Mouse (Mus musculus): ENCODE results near the gene Mad2l2. TPM values are rescaled to one million over a fixed set of nuclear protein-coding genes. Genes with fewer than 3 reads are reported as not detected.
"Not testable (repeated sequence)": the region's sequence is repeated elsewhere in the genome, so short reads cannot be mapped to it uniquely, and the experiment has no call there.

Mad2l2 gene
- total and polyA plus RNA-seq, 2 experiments from 2014 or later, result 56.5 to 102 TPM

DNA sequence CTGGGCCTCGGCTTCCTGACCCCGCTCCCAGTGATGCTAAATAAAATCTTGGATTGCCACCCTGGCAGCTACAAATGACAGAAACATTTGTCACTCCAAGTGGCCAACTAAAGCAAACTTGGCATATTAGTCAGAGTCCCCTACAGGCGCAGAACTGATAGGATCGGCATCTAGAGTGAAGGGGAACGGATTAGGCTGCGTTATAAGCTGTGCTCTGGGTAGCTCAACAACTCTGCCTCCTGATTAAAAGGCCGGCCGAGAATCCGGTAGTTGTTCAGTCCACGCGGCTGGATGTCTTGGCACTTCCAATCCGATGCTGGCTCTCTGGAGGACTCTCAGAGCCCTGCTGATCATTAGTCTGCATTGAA, 44.3 kb downstream of the Mad2l2 start:
- Histone ChIP-seq H3K4me2 (ENCODE audit: low read depth, low read length) (peak overlapping the region; percentile 46), H3K27ac (0 out of 2 replicates have a peak overlapping the region, but pooled peaks have one; percentile 51), H3K9me3 (ENCODE audit: low read length) (no peaks in the 10 kb centered on the region), H3K27me3 (ENCODE audit: insufficient read depth, low read length) (peaks cover 4% of the 10 kb centered on the region; the same call in 1 of the 2 replicates), H3K36me3 (ENCODE audit: insufficient read depth, low read length) (no peaks in the 10 kb centered on the region), H3K4me1 (ENCODE audit: insufficient read depth, low read length) (peaks cover 6% of the 10 kb centered on the region; the same call in 1 of the 2 replicates), H3K4me3 (ENCODE audit: low read length) (peak overlapping the region; percentile 26; the same call in 1 of the 2 replicates), H3K9ac (replicated peaks; ENCODE audit: low read length) (peak overlapping the region; percentile 31; the same call in 1 of the 2 replicates)
- peak; percentile 11; the same call in 1 of the 2 replicates for TF ChIP-seq CTCF (IDR thresholded peaks at IDR 0.05; ENCODE audit: low read depth)
- DNase-seq (ENCODE audit: low spot score) (peak; percentile 42), ATAC-seq (no peak)
- WGBS, result 8% methylated on average over 12 of the region's 12 CpGs

- DNase-seq (ENCODE audit: low spot score); H3K27me3 ChIP-seq (ENCODE audit: insufficient read depth, low read length); H3K9ac ChIP-seq (replicated peaks; ENCODE audit: low read length); H3K9me3 ChIP-seq (ENCODE audit: low read length); ATAC-seq; H3K4me2 ChIP-seq (ENCODE audit: low read depth, low read length); H3K27ac ChIP-seq; H3K36me3 ChIP-seq (ENCODE audit: insufficient read depth, low read length); H3K4me1 ChIP-seq (ENCODE audit: insufficient read depth, low read length); H3K4me3 ChIP-seq (ENCODE audit: low read length): not testable (repeated sequence)
- whole genome bisulfite sequencing, result 75% methylated on average over 5 of the region's 6 CpGs
Observed at GRCm38 (mm10) chr4:148176603-148177002, 46.4 kb downstream of the Mad2l2 start.

- Histone ChIP-seq H3K4me3 (ENCODE audit: low read length) (no peak overlapping the region), H3K9ac (replicated peaks; ENCODE audit: low read length) (no peak overlapping the region), H3K27ac (no peak overlapping the region), H3K4me1 (ENCODE audit: insufficient read depth, low read length) (peaks cover 6% of the 10 kb centered on the region; the same call in 1 of the 2 replicates), H3K9me3 (ENCODE audit: low read length) (no peaks in the 10 kb centered on the region), H3K4me2 (ENCODE audit: low read depth, low read length) (no peak overlapping the region), H3K27me3 (ENCODE audit: insufficient read depth, low read length) (peaks cover 4% of the 10 kb centered on the region; the same call in 1 of the 2 replicates), H3K36me3 (ENCODE audit: insufficient read depth, low read length) (no peaks in the 10 kb centered on the region)
- no peak for TF ChIP-seq CTCF (IDR thresholded peaks at IDR 0.05; ENCODE audit: low read depth)
- DNase-seq (ENCODE audit: low spot score) (no peak), ATAC-seq (no peak)
Observed at GRCm38 (mm10) chr4:148177716-148178115, 47.5 kb downstream of the Mad2l2 start.

GRCm38 (mm10) chr4:148181483-148181882, 51.3 kb downstream of the Mad2l2 start:
- Histone ChIP-seq H3K27ac (no peak overlapping the region), H3K27me3 (ENCODE audit: insufficient read depth, low read length) (no peaks in the 10 kb centered on the region), H3K4me3 (ENCODE audit: low read length) (no peak overlapping the region), H3K4me1 (ENCODE audit: insufficient read depth, low read length) (no peaks in the 10 kb centered on the region), H3K9me3 (ENCODE audit: low read length) (no peaks in the 10 kb centered on the region), H3K4me2 (ENCODE audit: low read depth, low read length) (no peak overlapping the region), H3K9ac (replicated peaks; ENCODE audit: low read length) (no peak overlapping the region), H3K36me3 (ENCODE audit: insufficient read depth, low read length) (no peaks in the 10 kb centered on the region)
- DNase-seq (ENCODE audit: low spot score), result no peak
- 86% methylated on average over 12 of the region's 12 CpGs for WGBS
- TF ChIP-seq CTCF (IDR thresholded peaks at IDR 0.05; ENCODE audit: low read depth), result no peak
- no peak for ATAC-seq

GRCm38 (mm10) chr4:148182363-148182762, 52.2 kb downstream of the Mad2l2 start:
- Histone ChIP-seq H3K27me3 (ENCODE audit: insufficient read depth, low read length) (no peaks in the 10 kb centered on the region), H3K27ac (no peak overlapping the region), H3K4me3 (ENCODE audit: low read length) (no peak overlapping the region), H3K9me3 (ENCODE audit: low read length) (no peaks in the 10 kb centered on the region), H3K36me3 (ENCODE audit: insufficient read depth, low read length) (no peaks in the 10 kb centered on the region), H3K9ac (replicated peaks; ENCODE audit: low read length) (no peak overlapping the region), H3K4me2 (ENCODE audit: low read depth, low read length) (no peak overlapping the region), H3K4me1 (ENCODE audit: insufficient read depth, low read length) (no peaks in the 10 kb centered on the region)
- no peak for TF ChIP-seq CTCF (IDR thresholded peaks at IDR 0.05; ENCODE audit: low read depth)
- peak; percentile 37 for DNase-seq (ENCODE audit: low spot score)
- 0 out of 2 replicates have a peak, but pooled peaks have one; percentile 41 for ATAC-seq
- WGBS, result 35% methylated on average over 8 of the region's 8 CpGs

- Histone ChIP-seq H3K9me3 (ENCODE audit: low read length) (no peaks in the 10 kb centered on the region), H3K36me3 (ENCODE audit: insufficient read depth, low read length) (no peaks in the 10 kb centered on the region), H3K9ac (replicated peaks; ENCODE audit: low read length) (no peak overlapping the region), H3K4me3 (ENCODE audit: low read length) (no peak overlapping the region), H3K4me1 (ENCODE audit: insufficient read depth, low read length) (no peaks in the 10 kb centered on the region), H3K27me3 (ENCODE audit: insufficient read depth, low read length) (no peaks in the 10 kb centered on the region), H3K27ac (no peak overlapping the region), H3K4me2 (ENCODE audit: low read depth, low read length) (no peak overlapping the region)
- DNase-seq (ENCODE audit: low spot score) (no peak), ATAC-seq (no peak; the same call in 1 of the 2 replicates)
- 34% methylated on average over 9 of the region's 9 CpGs for WGBS
- no peak for TF ChIP-seq CTCF (IDR thresholded peaks at IDR 0.05; ENCODE audit: low read depth)
Observed at GRCm38 (mm10) chr4:148184564-148184963, 54.4 kb downstream of the Mad2l2 start.

GRCm38 (mm10) chr4:148185819-148186218, 55.6 kb downstream of the Mad2l2 start:
- Histone ChIP-seq H3K9ac (replicated peaks; ENCODE audit: low read length) (no peak overlapping the region), H3K36me3 (ENCODE audit: insufficient read depth, low read length) (no peaks in the 10 kb centered on the region), H3K27me3 (ENCODE audit: insufficient read depth, low read length) (no peaks in the 10 kb centered on the region), H3K27ac (no peak overlapping the region), H3K4me2 (ENCODE audit: low read depth, low read length) (no peak overlapping the region), H3K4me3 (ENCODE audit: low read length) (no peak overlapping the region), H3K9me3 (ENCODE audit: low read length) (no peaks in the 10 kb centered on the region), H3K4me1 (ENCODE audit: insufficient read depth, low read length) (no peaks in the 10 kb centered on the region)
- DNase-seq (ENCODE audit: low spot score) (no peak), ATAC-seq (no peak)
- TF ChIP-seq CTCF (IDR thresholded peaks at IDR 0.05; ENCODE audit: low read depth), result peak; percentile 48
- 65% methylated on average over 4 of the region's 4 CpGs for WGBS

DNA sequence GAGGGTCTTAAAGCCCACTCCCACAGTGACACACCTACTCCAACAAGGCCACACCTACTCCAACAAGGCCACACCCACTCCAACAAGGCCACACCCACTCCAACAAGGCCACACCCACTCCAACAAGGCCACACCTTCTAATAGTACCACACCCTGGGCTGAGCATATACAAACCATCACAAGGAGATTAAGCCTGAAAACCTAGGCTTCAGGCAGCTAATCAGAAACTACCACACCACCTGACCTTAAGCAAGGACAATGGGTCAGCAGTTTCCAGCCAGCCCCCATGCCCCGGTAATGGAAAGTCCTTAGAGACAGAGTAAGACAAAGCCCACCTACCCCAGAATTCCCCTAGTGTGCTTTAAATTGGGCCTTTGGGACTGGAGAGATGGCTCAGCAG, 58.6 kb downstream of the Mad2l2 start:
- not testable (repeated sequence) for H3K27ac ChIP-seq; H3K4me2 ChIP-seq (ENCODE audit: low read depth, low read length)
- 81% methylated on average over 1 of the region's 1 CpGs for WGBS

More for the DNA sequence above, 58.6 kb downstream of the Mad2l2 start:
- H3K4me1 ChIP-seq (ENCODE audit: insufficient read depth, low read length); ATAC-seq; DNase-seq (ENCODE audit: low spot score); H3K4me3 ChIP-seq (ENCODE audit: low read length); H3K9ac ChIP-seq (replicated peaks; ENCODE audit: low read length); H3K9me3 ChIP-seq (ENCODE audit: low read length); H3K27me3 ChIP-seq (ENCODE audit: insufficient read depth, low read length); H3K36me3 ChIP-seq (ENCODE audit: insufficient read depth, low read length): not testable (repeated sequence)

Measured in hindbrain, postnatal 0 days (tissue).